Mouse (Mus musculus): Measurements from ENCODE around the gene Simc1. TPM values are rescaled to one million over a fixed set of nuclear protein-coding genes. Genes with fewer than 3 reads are reported as not detected.
"Not testable (repeated sequence)": the region's sequence is repeated elsewhere in the genome, so short reads cannot be mapped to it uniquely, and the experiment has no call there.

Simc1 gene
- polyA plus RNA-seq, 1 experiment from 2014 or later = 4.4 TPM

GRCm38 (mm10) chr13:54479286-54479685 is 24.3 kb upstream of the Simc1 start:
- Histone ChIP-seq H3K27ac (ENCODE audit: low read length) (no peak overlapping the region), H3K27me3 (ENCODE audit: control insufficient read depth, insufficient read depth, low read length) (no peaks in the 10 kb centered on the region; the same call in 1 of the 2 replicates), H3K4me1 (ENCODE audit: control insufficient read depth, insufficient read depth, low read length) (no peaks in the 10 kb centered on the region), H3K9ac (ENCODE audit: low read length) (no peak overlapping the region), H3K36me3 (ENCODE audit: control insufficient read depth, insufficient read depth) (no peaks in the 10 kb centered on the region), H3K4me3 (ENCODE audit: low read length) (no peak overlapping the region), H3K9me3 (replicated peaks; ENCODE audit: control insufficient read depth, low read length) (0 out of 2 replicates have a peak, but pooled peaks cover 3% of the 10 kb centered on the region), H3K4me2 (ENCODE audit: low read depth, low read length) (no peak overlapping the region)
- 50% methylated on average over 3 of the region's 3 CpGs for WGBS
- no peak for ATAC-seq (replicated peaks; ENCODE audit: extremely low read depth, insufficient read depth, low FRiP score)

DNA sequence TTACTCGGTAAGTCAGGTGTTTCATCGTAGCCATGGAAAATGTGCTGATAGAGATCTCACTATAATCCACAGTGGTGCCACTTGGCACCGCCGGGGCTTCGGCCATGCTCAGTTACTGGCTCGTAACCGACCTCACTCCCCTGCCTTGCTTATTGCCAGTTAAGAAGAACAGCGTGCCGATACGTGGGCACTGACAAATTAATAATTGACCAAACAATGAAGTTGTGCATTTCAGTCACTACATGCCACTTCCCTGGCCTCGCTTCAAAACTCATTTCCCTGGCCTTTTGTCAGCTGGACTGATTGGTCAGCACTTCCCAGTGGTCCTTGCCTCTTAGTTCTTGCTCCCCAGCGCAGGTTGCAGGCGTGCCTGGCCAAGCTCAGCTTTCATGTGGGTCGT is 22.1 kb upstream of the Simc1 start:
- no peaks in the 10 kb centered on the region for H3K4me1 ChIP-seq (ENCODE audit: control insufficient read depth, insufficient read depth, low read length)
- no peak overlapping the region for H3K27ac ChIP-seq (ENCODE audit: low read length)
- no peak overlapping the region for H3K9ac ChIP-seq (ENCODE audit: low read length)
- no peak overlapping the region for H3K4me2 ChIP-seq (ENCODE audit: low read depth, low read length)
- WGBS = 79% methylated on average over 14 of the region's 14 CpGs
- H3K9me3 ChIP-seq (replicated peaks; ENCODE audit: control insufficient read depth, low read length) = no peaks in the 10 kb centered on the region
- no peaks in the 10 kb centered on the region for H3K36me3 ChIP-seq (ENCODE audit: control insufficient read depth, insufficient read depth)
- H3K27me3 ChIP-seq (ENCODE audit: control insufficient read depth, insufficient read depth, low read length) = no peaks in the 10 kb centered on the region; the same call in 1 of the 2 replicates
- ATAC-seq (replicated peaks; ENCODE audit: extremely low read depth, insufficient read depth, low FRiP score) = no peak
- no peak overlapping the region for H3K4me3 ChIP-seq (ENCODE audit: low read length)

GRCm38 (mm10) chr13:54490411-54490810 is 13.2 kb upstream of the Simc1 start:
- H3K9me3 ChIP-seq (replicated peaks; ENCODE audit: control insufficient read depth, low read length) = no peaks in the 10 kb centered on the region
- no peak overlapping the region for H3K27ac ChIP-seq (ENCODE audit: low read length)
- no peak overlapping the region for H3K4me2 ChIP-seq (ENCODE audit: low read depth, low read length)
- no peak overlapping the region for H3K9ac ChIP-seq (ENCODE audit: low read length)
- ATAC-seq (replicated peaks; ENCODE audit: extremely low read depth, insufficient read depth, low FRiP score) = no peak
- no peaks in the 10 kb centered on the region for H3K27me3 ChIP-seq (ENCODE audit: control insufficient read depth, insufficient read depth, low read length)
- 72% methylated on average over 5 of the region's 5 CpGs for WGBS
- H3K4me3 ChIP-seq (ENCODE audit: low read length) = no peak overlapping the region
- H3K36me3 ChIP-seq (ENCODE audit: control insufficient read depth, insufficient read depth) = no peaks in the 10 kb centered on the region
- H3K4me1 ChIP-seq (ENCODE audit: control insufficient read depth, insufficient read depth, low read length) = no peaks in the 10 kb centered on the region

DNA sequence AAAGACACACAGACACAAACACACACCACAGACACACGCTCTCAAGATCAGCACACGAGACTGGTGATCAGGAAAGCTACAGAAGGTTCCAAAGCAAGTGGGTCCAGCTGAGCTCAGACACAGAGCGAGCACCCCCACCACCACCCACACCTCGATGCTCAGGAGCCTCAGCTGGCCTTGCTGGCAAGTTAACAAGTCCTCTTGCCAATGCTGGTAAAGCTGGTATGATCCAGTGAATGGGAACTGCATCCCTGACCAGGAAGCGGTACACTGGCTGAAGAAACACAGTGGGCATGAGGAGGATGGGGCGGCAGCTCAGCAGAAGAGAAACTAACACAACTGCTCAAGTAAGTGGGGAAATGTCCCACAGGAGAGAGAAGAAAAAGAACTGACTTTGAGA is 12.2 kb upstream of the Simc1 start:
- Histone ChIP-seq H3K27me3 (ENCODE audit: control insufficient read depth, insufficient read depth, low read length) (no peaks in the 10 kb centered on the region), H3K4me2 (ENCODE audit: low read depth, low read length) (no peak overlapping the region), H3K9me3 (replicated peaks; ENCODE audit: control insufficient read depth, low read length) (no peaks in the 10 kb centered on the region), H3K9ac (ENCODE audit: low read length) (no peak overlapping the region), H3K4me3 (ENCODE audit: low read length) (no peak overlapping the region), H3K4me1 (ENCODE audit: control insufficient read depth, insufficient read depth, low read length) (no peaks in the 10 kb centered on the region), H3K27ac (ENCODE audit: low read length) (no peak overlapping the region), H3K36me3 (ENCODE audit: control insufficient read depth, insufficient read depth) (no peaks in the 10 kb centered on the region)
- 76% methylated on average over 6 of the region's 6 CpGs for WGBS
- ATAC-seq (replicated peaks; ENCODE audit: extremely low read depth, insufficient read depth, low FRiP score) = no peak

GRCm38 (mm10) chr13:54499551-54499950 is 4.0 kb upstream of the Simc1 start:
- not testable (repeated sequence) for H3K27ac ChIP-seq (ENCODE audit: low read length); H3K4me2 ChIP-seq (ENCODE audit: low read depth, low read length); H3K4me1 ChIP-seq (ENCODE audit: control insufficient read depth, insufficient read depth, low read length); H3K9me3 ChIP-seq (replicated peaks; ENCODE audit: control insufficient read depth, low read length); H3K36me3 ChIP-seq (ENCODE audit: control insufficient read depth, insufficient read depth); H3K27me3 ChIP-seq (ENCODE audit: control insufficient read depth, insufficient read depth, low read length); ATAC-seq (replicated peaks; ENCODE audit: extremely low read depth, insufficient read depth, low FRiP score); H3K4me3 ChIP-seq (ENCODE audit: low read length); H3K9ac ChIP-seq (ENCODE audit: low read length)
- WGBS = 91% methylated on average over 7 of the region's 7 CpGs

- no peak for ATAC-seq (replicated peaks; ENCODE audit: extremely low read depth, insufficient read depth, low FRiP score)
- Histone ChIP-seq H3K4me3 (ENCODE audit: low read length) (no peak overlapping the region), H3K27me3 (ENCODE audit: control insufficient read depth, insufficient read depth, low read length) (no peaks in the 10 kb centered on the region; the same call in 1 of the 2 replicates), H3K4me1 (ENCODE audit: control insufficient read depth, insufficient read depth, low read length) (peaks cover 5% of the 10 kb centered on the region), H3K9ac (ENCODE audit: low read length) (no peak overlapping the region), H3K36me3 (ENCODE audit: control insufficient read depth, insufficient read depth) (no peaks in the 10 kb centered on the region), H3K27ac (ENCODE audit: low read length) (no peak overlapping the region), H3K4me2 (ENCODE audit: low read depth, low read length) (no peak overlapping the region), H3K9me3 (replicated peaks; ENCODE audit: control insufficient read depth, low read length) (no peaks in the 10 kb centered on the region)
- 63% methylated on average over 2 of the region's 2 CpGs for WGBS
Measured at GRCm38 (mm10) chr13:54501352-54501751, 2.2 kb upstream of the Simc1 start.

DNA sequence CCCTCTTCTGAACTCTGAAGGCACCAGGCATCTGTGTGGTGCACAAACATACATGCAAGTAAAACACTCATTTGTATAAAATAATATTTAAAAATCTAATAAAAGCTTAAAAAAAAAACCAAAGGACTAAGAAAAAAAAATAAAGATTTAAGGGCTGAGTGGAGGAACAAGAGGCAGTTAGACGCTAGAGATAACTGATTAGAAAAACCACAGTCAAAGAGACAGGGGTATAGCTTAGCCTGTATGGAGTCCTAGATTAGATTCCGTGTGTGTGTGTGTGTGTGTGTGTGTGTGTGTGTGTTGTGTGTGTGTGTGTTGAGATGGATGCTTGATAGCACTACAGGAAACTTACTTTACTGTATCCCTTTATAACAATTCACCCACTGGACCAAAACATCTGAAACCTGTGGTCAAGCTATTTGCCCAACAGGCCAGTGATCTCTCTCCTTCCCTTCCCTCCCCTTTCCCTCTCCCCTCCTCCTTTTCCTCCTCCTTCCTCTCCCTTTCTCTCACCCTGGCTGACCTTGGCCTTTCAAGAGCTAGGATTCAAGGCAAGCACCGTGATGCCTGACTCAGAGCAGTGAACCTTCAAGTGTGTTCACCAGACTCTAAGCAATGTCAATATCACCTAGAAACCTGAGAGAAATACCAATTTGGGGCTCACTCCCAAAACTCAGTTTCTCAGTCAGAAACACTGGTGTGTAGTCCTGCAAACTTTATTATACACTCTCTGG is 1.5 kb upstream of the Simc1 start:
- H3K9me3 ChIP-seq (replicated peaks; ENCODE audit: control insufficient read depth, low read length) = no peaks in the 10 kb centered on the region
- no peaks in the 10 kb centered on the region for H3K36me3 ChIP-seq (ENCODE audit: control insufficient read depth, insufficient read depth)
- ATAC-seq (replicated peaks; ENCODE audit: extremely low read depth, insufficient read depth, low FRiP score) = no peak
- no peak overlapping the region for H3K27ac ChIP-seq (ENCODE audit: low read length)
- H3K4me3 ChIP-seq (ENCODE audit: low read length) = no peak overlapping the region
- no peaks in the 10 kb centered on the region; the same call in 1 of the 2 replicates for H3K27me3 ChIP-seq (ENCODE audit: control insufficient read depth, insufficient read depth, low read length)
- peaks cover 5% of the 10 kb centered on the region for H3K4me1 ChIP-seq (ENCODE audit: control insufficient read depth, insufficient read depth, low read length)
- no peak overlapping the region for H3K4me2 ChIP-seq (ENCODE audit: low read depth, low read length)
- no peak overlapping the region for H3K9ac ChIP-seq (ENCODE audit: low read length)
- WGBS = 49% methylated on average over 3 of the region's 3 CpGs

- Histone ChIP-seq H3K9ac (ENCODE audit: low read length) (peak overlapping the region; percentile 86), H3K4me1 (ENCODE audit: control insufficient read depth, insufficient read depth, low read length) (peaks cover 5% of the 10 kb centered on the region), H3K4me3 (ENCODE audit: low read length) (peak overlapping the region; percentile 80), H3K27me3 (ENCODE audit: control insufficient read depth, insufficient read depth, low read length) (no peaks in the 10 kb centered on the region; the same call in 1 of the 2 replicates), H3K9me3 (replicated peaks; ENCODE audit: control insufficient read depth, low read length) (no peaks in the 10 kb centered on the region), H3K36me3 (ENCODE audit: control insufficient read depth, insufficient read depth) (no peaks in the 10 kb centered on the region), H3K4me2 (ENCODE audit: low read depth, low read length) (peak overlapping the region; percentile 98), H3K27ac (ENCODE audit: low read length) (no peak overlapping the region)
- 2% methylated on average over 14 of the region's 14 CpGs for WGBS
- no peak; the same call in 1 of the 2 replicates for ATAC-seq (replicated peaks; ENCODE audit: extremely low read depth, insufficient read depth, low FRiP score)
Measured at GRCm38 (mm10) chr13:54503278-54503603, 338 bp upstream of the Simc1 start.

DNA sequence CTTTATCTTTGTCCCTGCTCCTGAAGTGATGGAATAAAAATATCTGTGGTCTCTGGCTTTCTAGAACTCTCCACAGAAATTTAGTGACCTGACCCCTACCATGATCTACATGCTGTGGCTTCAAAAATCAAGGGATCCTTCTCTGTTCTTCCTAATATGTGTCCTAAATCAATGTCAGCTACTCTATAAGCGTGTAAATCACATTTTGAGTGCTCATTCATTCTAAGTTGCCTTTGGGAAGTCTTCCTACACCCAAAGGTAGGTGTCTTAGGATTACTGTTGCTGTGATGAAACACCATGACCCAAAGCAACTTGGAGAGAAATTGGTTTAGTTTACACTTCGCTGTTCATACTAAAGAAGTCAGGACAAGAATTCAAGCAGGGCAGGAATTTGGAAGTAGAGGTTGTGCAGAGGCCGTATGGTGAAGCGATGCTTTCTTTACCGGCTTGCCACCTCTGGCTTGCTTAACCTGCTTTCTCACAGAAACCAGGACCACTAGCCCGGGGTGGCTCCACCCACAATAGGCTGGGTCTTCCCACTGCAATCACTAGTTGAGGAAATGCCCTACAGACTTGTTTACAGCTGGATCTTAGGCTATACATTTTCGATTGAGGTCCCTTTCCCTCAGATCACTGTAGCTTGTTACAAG is 1.2 kb downstream of the Simc1 start:
- Histone ChIP-seq H3K4me1 (ENCODE audit: control insufficient read depth, insufficient read depth, low read length) (peaks cover 5% of the 10 kb centered on the region), H3K4me3 (ENCODE audit: low read length) (peak overlapping the region; percentile 80), H3K9me3 (replicated peaks; ENCODE audit: control insufficient read depth, low read length) (no peaks in the 10 kb centered on the region), H3K9ac (ENCODE audit: low read length) (peak overlapping the region; percentile 86), H3K4me2 (ENCODE audit: low read depth, low read length) (peak overlapping the region; percentile 98), H3K27ac (ENCODE audit: low read length) (no peak overlapping the region; the same call in 1 of the 2 replicates), H3K36me3 (ENCODE audit: control insufficient read depth, insufficient read depth) (no peaks in the 10 kb centered on the region), H3K27me3 (ENCODE audit: control insufficient read depth, insufficient read depth, low read length) (no peaks in the 10 kb centered on the region; the same call in 1 of the 2 replicates)
- ATAC-seq (replicated peaks; ENCODE audit: extremely low read depth, insufficient read depth, low FRiP score) = no peak
- WGBS = 48% methylated on average over 7 of the region's 7 CpGs
